Mouse (Mus musculus): Measurements from ENCODE around the gene Meox1.

Meox1 gene

DNA sequence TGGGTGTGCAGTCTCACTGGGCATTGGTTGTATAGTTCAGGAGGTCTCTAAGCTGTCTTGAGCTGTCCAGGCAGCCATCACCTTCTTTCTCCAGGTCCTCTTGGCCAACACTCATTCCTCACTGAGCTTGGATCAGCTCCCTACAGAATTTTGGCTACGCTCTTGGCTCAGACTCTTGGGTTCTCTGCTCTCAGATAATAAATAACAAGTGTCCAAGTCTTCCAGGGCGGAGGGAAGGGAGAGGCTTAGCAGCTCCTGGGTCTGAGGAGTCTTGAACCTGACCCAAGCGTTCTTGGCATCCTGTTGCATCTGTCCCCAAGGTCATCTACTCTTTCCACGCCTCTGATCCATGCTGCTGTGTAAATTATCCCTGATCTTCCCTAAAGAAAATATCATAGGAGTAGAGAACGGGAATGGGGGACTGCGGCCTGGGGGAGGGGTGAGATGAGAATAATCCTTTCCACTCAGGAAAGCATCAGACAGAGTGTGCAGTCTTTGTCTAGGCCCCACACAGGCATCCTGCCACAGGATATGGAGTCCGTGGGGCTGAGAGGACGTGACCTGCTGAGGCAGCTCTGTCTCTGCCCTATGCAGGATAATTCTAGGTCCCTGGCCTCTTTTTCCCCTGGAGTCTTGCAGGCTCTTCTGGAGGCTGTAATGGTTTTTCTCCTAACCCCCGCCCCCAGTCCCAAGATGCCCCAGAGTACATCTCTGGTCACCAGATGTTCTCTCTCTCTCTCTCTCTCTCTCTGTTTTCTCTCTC is 38.0 kb downstream of the Meox1 start:
- DNase-seq (ENCODE audit: low read depth, low spot score) = no peak

DNA sequence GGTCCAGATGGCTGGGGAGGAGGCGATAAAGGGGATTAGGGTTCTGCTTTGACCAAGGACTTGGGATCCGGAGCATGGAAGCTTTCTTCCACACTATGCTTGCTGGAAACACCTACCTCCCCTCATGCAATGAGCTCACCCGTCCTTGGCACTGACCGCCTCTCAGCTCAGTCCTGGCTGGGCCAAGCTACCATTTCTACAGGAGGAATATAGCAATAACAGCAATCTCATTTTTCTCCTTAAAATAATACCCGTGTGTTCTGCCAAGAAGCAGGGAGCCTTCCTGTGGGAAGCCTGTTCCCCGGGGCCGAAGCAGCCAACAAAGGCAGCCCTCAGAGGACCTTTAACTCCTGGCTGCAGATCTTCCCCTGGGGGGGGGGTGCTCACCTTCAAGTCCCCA is 43.1 kb downstream of the Meox1 start:
- DNase-seq (ENCODE audit: low read depth, low spot score) = no peak

- no peak for DNase-seq (ENCODE audit: low read depth, low spot score)
Measured at GRCm38 (mm10) chr11:101849286-101849685, 44.9 kb downstream of the Meox1 start.

DNA sequence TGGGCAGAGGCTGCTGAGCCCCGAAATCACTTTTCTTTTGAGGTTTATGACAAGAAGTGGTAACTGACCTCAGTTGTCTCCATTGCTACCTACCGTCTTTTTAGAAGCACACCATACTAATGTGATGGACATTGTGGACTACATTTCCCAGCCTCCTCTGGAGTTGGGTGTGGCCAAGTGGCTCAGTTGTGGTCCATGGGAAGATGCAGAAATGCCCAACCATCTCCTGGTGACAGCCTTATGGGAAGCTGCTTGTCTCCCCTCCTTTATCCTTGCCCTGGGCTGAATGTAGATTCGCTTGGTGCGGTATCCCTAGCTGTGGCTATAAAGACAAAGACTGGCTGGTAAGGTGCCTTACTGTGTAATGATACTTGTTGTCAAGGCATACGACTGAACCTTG is 46.7 kb downstream of the Meox1 start:
- DNase-seq (ENCODE audit: low read depth, low spot score) = peak; percentile 22

DNA sequence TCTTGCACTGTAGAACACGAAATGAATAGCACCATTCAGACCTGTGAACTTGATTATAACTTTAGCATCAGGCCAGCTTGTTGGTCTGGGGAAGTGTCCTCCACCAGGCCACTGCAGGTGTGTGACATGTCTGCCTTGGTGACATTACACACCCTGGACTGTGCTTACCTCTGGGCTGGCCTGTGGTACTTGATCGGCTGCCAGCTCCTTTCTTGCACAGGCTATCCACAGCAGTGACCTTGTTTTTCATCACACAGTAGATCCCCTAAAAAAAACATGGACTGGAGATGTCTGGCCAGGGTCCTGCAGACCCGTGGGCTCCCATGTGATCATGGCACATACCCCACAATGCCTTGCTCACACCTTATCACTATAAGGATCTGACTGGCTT is 51.4 kb downstream of the Meox1 start:
- DNase-seq (ENCODE audit: low read depth, low spot score) = no peak

DNA sequence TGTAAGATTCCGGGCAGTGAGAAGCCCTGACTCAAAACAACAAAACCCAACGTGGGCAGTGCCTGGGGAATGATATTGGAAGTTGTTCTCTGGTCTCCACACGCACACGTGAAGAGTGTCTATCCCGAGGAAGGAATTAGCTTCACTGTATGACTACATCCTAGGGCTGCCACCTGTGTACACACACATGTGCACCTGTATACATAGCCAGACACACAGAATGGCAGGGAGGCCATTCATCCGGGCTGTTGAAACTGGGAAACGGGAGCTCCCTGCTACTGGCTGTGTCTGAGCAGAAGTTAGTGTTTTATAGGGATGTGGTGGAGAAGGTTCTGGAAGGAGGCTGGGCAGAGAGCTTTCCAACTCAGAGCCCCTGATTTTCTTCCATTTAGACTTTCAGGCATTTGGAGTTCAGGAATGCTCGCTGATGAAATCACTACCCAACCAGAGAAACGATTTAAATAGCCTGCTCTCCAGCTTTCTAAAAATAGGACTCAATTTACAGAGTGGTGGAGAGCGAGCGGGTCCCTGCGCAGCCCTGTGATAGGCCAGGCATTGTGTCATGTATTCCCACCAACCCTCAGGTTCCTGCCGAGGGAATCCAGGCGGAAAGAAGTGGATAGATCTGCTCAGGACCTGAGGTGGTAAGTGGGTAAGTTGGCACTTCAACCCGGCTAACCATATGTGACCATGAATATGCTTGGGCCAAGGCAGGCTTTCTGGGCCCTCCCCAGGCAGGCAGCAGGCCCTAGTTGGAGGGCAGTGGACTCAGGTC is 52.0 kb downstream of the Meox1 start:
- no peak for DNase-seq (ENCODE audit: low read depth, low spot score)

GRCm38 (mm10) chr11:101840405-101840804 is 53.8 kb downstream of the Meox1 start:
- DNase-seq (ENCODE audit: low read depth, low spot score) = peak; percentile 65

- no peak for DNase-seq (ENCODE audit: low read depth, low spot score)
Measured at GRCm38 (mm10) chr11:101839426-101839825, 54.7 kb downstream of the Meox1 start.

DNA sequence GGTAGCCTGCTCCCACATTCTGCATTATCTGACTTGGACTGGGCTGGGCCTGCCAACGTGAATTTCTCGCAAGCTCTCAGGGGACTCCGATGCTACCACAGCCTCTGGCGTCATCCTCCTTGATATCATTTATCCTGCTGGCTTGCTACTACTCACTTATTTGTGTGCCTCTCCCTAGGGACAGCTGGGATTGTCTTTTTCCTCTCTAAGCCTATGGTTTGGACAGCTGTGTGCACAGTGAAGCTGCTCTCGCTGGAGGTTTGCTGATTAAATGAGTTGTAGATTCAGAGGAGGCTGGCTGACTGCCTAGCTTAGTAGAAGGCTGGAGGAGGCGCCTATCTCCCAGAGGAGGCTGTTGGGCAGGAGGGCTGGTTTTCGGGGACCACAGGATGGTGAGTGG is 62.2 kb downstream of the Meox1 start:
- DNase-seq (ENCODE audit: low read depth, low spot score) = no peak

DNA sequence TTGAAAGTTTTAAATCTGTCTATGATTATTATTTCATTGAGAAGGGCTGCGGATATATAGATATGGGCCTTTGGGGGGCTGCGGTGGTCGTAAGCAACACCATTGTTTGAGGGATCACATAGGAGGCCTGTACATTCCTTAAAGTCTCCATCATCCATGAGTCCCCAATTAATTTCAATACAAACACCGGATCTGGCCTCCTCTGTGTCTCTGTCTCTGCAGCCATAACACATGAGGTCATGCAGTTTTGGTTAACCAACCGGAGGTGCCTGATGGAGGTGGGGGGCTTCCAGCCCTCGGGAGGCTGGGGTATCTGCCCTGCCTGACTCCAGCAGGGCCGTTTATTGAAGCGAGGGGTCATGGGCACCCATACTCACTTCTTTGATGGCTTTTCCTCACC is 63.6 kb downstream of the Meox1 start:
- no peak for DNase-seq (ENCODE audit: low read depth, low spot score)

DNA sequence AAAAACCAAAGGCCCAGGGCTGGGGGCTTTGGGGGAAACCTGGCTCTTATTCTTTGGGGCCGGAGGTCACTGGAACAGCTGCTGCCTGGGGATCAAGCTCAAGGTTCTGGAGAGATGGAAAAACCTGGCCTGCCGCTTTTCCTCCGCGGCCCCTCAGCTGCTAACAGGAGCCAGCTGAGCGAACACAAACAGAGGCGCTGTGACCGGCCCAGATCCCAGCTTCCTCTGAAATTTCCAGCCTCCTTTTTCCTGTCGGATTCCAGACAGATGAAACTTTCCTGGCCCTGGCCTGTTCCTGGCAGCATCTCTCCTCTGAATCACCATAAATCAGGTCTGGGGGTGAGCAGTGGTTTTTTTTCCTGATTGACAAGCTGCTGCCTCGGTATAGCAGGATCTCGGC is 64.1 kb downstream of the Meox1 start:
- DNase-seq (ENCODE audit: low read depth, low spot score) = no peak

DNA sequence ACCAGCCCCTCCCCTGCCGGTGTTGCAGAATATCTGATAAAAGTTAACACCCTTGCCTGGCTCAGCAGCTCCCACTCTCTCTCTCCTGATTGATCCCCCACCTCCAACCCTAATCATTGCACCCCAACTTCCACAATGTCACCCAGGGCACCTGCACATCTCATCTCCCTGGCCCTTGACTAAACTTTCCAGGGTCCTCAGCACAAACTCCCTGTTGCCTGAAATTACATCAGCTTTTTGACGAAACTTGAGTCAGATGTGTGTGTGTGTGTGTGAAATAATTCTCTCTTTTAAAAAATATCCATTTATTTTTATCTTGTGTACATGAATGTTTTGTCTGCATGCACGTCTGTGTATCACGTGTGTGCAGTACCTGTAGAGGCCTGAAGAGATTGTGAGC is 65.5 kb downstream of the Meox1 start:
- no peak for DNase-seq (ENCODE audit: low read depth, low spot score)

Measured in ZHBTc4 (cell line).